Mouse (Mus musculus): Measurements from ENCODE around the gene Prrt1.

The Prrt1 gene

DNA sequence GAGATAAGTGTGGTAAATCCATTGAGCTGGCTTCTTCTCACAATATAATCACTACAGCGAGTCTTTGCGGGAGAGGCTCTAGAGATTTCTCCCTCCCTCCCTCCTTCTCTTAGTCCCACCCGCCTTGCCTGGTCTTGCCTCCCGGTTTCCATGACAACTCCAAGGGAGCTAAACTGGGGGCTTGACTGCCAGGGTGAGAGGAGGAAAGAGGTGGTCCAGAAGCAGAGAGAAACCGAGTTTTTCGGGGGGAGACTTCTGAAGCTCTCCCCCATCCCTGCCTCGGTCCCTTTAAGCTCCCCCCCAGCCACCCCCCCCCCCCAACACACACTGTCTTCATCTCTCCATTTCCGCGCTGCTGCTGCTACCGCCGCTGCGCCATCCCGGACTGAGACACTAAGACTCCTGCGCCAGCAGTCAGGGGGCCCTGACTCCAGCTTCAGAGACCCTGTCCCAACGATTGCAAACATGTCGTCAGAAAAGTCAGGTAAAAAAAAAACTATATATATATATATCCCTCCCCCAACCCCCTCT is at the start of gene Prrt1:
Gene Prrt1, plus strand, starts transcription at position 313 of the 531 bp plus-strand sequence.
- DNase-seq (ENCODE audit: low spot score), result no peak

DNA sequence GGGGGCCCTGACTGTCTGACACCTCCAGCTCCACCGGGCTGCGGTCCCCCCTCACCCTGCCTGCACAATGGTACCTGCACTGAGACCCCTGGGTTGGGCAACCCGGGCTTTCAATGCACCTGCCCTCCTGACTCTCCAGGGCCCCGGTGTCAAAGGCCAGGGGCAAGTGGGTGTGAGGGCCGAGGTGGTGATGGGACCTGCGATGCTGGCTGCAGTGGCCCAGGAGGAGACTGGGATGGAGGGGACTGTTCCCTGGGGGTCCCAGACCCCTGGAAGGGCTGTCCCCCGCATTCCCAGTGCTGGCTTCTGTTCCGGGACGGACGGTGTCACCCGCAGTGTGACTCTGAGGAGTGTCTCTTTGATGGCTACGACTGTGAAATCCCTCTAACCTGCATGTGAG is 46.8 kb upstream of the Prrt1 start:
- DNase-seq (ENCODE audit: low spot score), result no peak

- DNase-seq (ENCODE audit: low spot score), result no peak
These were observed 45.9 kb upstream of the Prrt1 start for GRCm38 (mm10) chr17:34583397-34583796.

DNA sequence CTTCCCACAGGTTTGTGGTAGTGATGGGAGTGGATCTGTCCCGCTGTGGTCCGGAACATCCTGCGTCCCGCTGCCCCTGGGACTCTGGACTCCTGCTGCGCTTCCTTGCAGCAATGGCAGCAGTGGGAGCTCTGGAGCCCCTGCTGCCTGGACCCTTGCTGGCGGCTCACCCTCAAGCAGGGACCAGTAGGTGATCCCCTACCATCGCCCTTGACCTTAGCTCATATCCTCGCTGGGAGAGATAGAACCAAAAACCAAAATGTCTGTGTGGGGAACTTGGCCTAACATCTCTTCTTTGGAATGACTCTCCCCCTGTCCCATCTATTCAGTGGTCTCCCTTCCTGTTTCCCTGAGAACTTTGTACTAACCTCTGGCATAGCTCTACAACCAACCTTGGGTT is 45.5 kb upstream of the Prrt1 start:
- DNase-seq (ENCODE audit: low spot score), result no peak

- peak; percentile 52 for DNase-seq (ENCODE audit: low spot score)
These were observed 44.2 kb upstream of the Prrt1 start for GRCm38 (mm10) chr17:34585121-34585520.

GRCm38 (mm10) chr17:34585877-34586771 is 43.2 kb upstream of the Prrt1 start:
- DNase-seq (ENCODE audit: low spot score), result no peak

- DNase-seq (ENCODE audit: low spot score), result peak; percentile 91
These were observed 42.4 kb upstream of the Prrt1 start for GRCm38 (mm10) chr17:34586796-34587422.

DNA sequence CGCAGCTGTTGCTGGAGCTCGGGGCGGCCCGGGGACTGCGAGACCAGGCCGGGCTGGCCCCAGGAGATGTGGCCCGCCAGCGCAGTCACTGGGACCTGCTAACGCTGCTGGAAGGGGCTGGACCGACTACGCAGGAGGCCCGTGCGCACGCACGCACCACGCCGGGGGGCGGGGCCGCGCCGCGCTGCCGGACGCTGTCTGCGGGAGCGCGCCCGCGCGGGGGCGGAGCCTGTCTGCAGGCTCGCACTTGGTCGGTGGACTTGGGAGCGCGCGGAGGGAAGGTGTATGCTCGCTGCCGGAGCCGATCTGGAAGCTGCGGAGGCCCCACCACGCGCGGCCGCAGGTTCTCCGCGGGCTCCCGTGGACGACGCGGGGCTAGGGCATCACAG is 41.9 kb upstream of the Prrt1 start:
- DNase-seq (ENCODE audit: low spot score), result peak; percentile 98

DNA sequence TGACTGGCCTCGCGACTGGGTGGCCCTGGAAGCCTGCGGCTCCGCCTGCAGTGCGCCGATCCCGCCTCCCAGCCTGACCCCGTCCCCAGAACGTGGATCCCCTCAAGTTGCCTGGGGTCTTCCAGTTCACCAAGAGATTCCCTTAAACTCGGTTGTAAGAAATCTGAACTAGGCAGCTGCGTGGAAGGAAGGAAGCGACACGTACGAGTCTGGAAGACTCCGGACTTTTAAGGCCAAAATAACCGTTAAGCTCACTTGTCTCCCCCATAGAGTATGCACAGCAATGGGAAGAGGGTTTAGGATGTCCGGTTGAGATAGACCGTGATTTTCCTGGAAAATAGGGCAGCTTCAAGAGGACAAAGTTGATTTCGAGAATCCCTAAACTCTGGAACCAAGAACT is 41.5 kb upstream of the Prrt1 start:
- DNase-seq (ENCODE audit: low spot score), result no peak

- DNase-seq (ENCODE audit: low spot score), result no peak
These were observed 40.6 kb upstream of the Prrt1 start for GRCm38 (mm10) chr17:34588767-34589166.

DNA sequence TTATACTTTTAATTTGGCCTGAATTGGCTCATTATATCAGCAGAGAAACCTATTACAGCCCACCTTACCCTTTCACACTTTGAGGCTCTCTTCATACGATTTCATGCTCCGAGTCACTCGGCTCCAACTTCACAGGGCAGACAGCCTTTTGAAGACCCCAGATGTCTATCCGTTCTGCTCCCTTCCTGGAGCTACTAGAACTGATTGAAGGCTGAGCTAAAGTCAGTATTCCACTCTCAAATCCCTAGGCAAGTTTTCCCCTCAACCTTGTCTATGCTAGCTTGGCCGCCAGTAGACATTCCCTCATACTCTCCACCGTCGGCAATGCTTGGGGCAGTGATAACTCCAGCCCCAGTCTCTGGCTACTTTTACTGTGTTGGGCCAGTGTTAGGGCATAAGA is 40.1 kb upstream of the Prrt1 start:
- DNase-seq (ENCODE audit: low spot score), result no peak

- DNase-seq (ENCODE audit: low spot score), result no peak
These were observed 39.6 kb upstream of the Prrt1 start, which contains the start of gene Gpsm3 for GRCm38 (mm10) chr17:34589681-34590101. Gene Gpsm3, plus strand, starts transcription at chr17:34589806.

DNA sequence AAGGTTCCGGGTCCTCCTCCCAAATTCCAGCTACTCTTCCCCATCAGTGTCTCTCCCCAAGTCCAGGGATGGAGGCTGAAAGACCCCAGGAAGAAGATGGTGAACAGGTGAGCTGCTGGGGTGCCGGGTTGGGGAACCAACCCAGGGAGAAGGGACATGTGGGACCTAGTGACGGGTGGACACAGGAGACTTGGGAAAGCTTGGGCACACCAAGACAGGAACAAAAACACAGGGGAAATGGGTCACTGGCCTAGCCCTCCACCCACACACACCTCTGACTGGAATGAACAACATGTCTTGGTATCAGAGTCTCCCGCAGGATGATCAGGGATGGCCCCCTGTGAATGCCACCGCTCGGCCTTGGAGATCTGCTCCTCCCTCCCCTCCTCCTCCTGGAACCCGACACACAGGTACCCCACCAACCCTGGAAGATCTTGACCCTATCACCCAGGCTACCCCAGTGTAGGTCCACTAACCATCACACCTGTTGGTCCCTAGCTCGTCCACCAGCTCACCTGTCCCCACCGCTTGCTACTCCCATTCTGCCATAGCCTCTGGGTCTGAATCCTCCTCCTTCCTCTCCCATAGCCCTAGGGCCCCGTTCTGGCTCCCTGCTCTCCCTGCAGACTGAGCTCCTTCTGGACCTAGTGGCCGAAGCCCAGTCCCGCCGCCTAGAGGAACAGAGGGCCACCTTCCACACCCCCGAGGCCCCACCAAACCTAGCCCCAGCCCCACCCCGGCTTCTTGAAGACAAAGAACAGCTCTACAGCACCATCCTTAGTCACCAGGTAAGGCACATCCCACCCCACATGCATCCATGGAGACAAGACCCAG is 39.0 kb upstream of the Prrt1 start:
- no peak for DNase-seq (ENCODE audit: low spot score)

GRCm38 (mm10) chr17:34591029-34591993 is 38.0 kb upstream of the Prrt1 start, which contains the start of gene Pbx2:
Gene Pbx2, plus strand, starts transcription at chr17:34591266.
- DNase-seq (ENCODE audit: low spot score), result peak; percentile 23

GRCm38 (mm10) chr17:34591994-34592375 is 37.3 kb upstream of the Prrt1 start:
- DNase-seq (ENCODE audit: low spot score), result peak; percentile 85

- DNase-seq (ENCODE audit: low spot score), result no peak
These were observed 36.5 kb upstream of the Prrt1 start for GRCm38 (mm10) chr17:34592581-34593549.

DNA sequence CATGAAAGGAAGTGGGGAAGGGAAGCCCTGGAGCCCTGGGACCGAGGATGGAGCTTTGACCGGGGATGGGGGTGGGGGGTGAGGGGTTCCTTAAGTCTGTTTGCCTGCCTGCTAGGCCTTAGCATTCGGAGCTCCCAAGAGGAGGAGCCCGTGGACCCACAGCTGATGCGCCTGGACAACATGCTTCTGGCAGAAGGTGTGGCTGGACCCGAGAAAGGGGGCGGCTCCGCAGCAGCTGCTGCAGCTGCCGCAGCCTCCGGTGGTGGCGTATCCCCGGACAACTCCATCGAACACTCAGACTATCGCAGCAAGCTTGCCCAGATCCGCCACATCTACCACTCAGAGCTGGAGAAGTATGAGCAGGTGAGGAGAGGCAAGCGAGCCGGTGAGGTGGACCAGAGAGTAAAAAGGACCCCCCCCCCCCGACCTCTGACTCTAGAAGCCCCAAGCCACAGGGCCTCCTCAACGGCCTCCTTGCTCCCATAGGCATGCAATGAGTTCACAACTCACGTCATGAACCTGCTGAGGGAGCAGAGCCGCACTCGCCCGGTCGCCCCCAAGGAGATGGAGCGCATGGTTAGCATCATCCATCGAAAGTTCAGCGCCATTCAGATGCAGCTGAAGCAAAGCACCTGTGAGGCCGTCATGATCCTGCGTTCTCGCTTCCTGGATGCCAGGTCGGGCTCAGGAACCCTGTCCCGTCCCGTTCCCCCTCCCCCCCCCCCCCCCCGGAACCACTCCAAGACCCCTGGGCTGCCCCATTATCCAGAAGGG is 35.4 kb upstream of the Prrt1 start:
- DNase-seq (ENCODE audit: low spot score), result no peak

DNA sequence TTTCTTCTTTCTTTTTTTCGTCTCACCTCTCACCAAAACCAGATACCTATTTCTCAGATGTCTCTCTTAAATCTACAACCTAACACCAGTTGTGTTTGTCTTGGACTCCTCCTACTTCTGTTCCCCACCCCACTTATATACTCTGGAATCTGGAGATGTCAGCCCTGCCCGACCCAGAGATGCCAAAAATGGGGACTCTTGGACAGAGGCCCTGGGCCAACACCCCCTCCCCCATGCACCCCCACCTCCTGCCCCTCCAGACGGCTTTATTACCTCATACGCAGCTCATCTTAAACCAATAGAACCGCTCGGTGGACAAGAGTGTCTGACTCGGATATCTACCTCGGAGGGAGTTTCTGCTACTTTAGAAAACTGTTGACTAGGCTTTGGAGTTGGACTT is 33.2 kb upstream of the Prrt1 start:
- no peak for DNase-seq (ENCODE audit: low spot score)

GRCm38 (mm10) chr17:34597566-34598095 is 31.7 kb upstream of the Prrt1 start, which contains the start of gene Ager:
Gene Ager, plus strand, starts transcription at chr17:34597862.
- DNase-seq (ENCODE audit: low spot score), result no peak
